Mouse (Mus musculus) olfactory bulb, adult 2 months (tissue): ENCODE measurements at regions not wholly inside any gene's neighbourhood (a gene's known extent, or its start where the extent isn't known, plus 50 kb on each side); places are given as distances from the start of the nearest gene placed in this dataset.
"Not testable (repeated sequence)": the region's sequence is repeated elsewhere in the genome, so short reads cannot be mapped to it uniquely, and the experiment has no call there.

Source experiments
- H3K27ac ChIP-seq: fragments of 200-500 bp; 2 replicates; pipeline ENCODE4 v1.5.1; 2012; ENCODE audit warnings: low read depth, low read length; ENCODE audit not compliant: insufficient read depth
- H3K4me1 ChIP-seq: fragments of 200-500 bp; 2 replicates; pipeline ENCODE4 v1.6.1; 2012; ENCODE audit warnings: low read length; ENCODE audit not compliant: control insufficient read depth, insufficient read depth
- H3K4me3 ChIP-seq: fragments of 200-500 bp; 2 replicates; pipeline ENCODE4 v1.5.1; 2012; ENCODE audit warnings: mild to moderate bottlenecking, low read depth, low read length, moderate library complexity; ENCODE audit not compliant: insufficient read depth
- CTCF ChIP-seq: fragments of 200-500 bp; IDR thresholded peaks from 2 replicates; pipeline ENCODE4 v1.5.1; 2012; ENCODE audit warnings: low read depth, mild to moderate bottlenecking, low read length, moderate library complexity; ENCODE audit not compliant: insufficient read depth
- POLR2A ChIP-seq: fragments of 200-500 bp; IDR thresholded peaks from 2 replicates; pipeline ENCODE4 v1.6.1; 2012; ENCODE audit warnings: mild to moderate bottlenecking, low read depth, low read length, moderate library complexity; ENCODE audit not compliant: insufficient read depth
- WGBS: fragments of 180-500 bp; shearing (Covaris S2); methylation state at CpG from one replicate; pipeline ENCODE4 v1.1.7; 2018; 5-methylcytosine and 5-hydroxymethylcytosine counted together

- 75% methylated on average over 3 of the region's 3 CpGs for WGBS
- Histone ChIP-seq H3K4me3 (no peak overlapping the region), H3K27ac (no peak overlapping the region), H3K4me1 (no peaks in the 10 kb centered on the region)
- no peak for TF ChIP-seq POLR2A
- no peak for TF ChIP-seq CTCF
Measured at GRCm38 (mm10) chr4:4306922-4307321, 229.6 kb upstream of the Sdr16c6 start.

- Histone ChIP-seq H3K4me1 (no peaks in the 10 kb centered on the region), H3K4me3 (no peak overlapping the region), H3K27ac (no peak overlapping the region)
- TF ChIP-seq POLR2A (no peak), CTCF (no peak)
Measured at GRCm38 (mm10) chr4:4305740-4306249, 228.5 kb upstream of the Sdr16c6 start.

- Histone ChIP-seq H3K4me1 (no peaks in the 10 kb centered on the region), H3K27ac (no peak overlapping the region), H3K4me3 (no peak overlapping the region)
- 81% methylated on average over 1 of the region's 1 CpGs for WGBS
- TF ChIP-seq CTCF (no peak), POLR2A (no peak)
Measured at GRCm38 (mm10) chr4:4304666-4305065, 227.3 kb upstream of the Sdr16c6 start.

GRCm38 (mm10) chr4:4300189-4300879 is 223.0 kb upstream of the Sdr16c6 start:
- H3K27ac ChIP-seq, result no peak overlapping the region
- no peak for TF ChIP-seq POLR2A
- TF ChIP-seq CTCF, result no peak
- H3K4me3 ChIP-seq, result no peak overlapping the region
- H3K4me1 ChIP-seq, result no peaks in the 10 kb centered on the region
- 87% methylated on average over 10 of the region's 10 CpGs for WGBS

GRCm38 (mm10) chr4:4299631-4300030 is 222.3 kb upstream of the Sdr16c6 start:
- no peak for TF ChIP-seq POLR2A
- TF ChIP-seq CTCF, result no peak
- H3K27ac ChIP-seq, result no peak overlapping the region
- H3K4me1 ChIP-seq, result no peaks in the 10 kb centered on the region
- 74% methylated on average over 1 of the region's 1 CpGs for WGBS
- H3K4me3 ChIP-seq, result no peak overlapping the region

GRCm38 (mm10) chr4:4249601-4250000 is 172.3 kb upstream of the Sdr16c6 start:
- Histone ChIP-seq H3K4me3 (no peak overlapping the region), H3K4me1 (no peaks in the 10 kb centered on the region), H3K27ac (no peak overlapping the region)
- TF ChIP-seq CTCF, result no peak
- no peak for TF ChIP-seq POLR2A
- WGBS, result 67% methylated on average over 2 of the region's 2 CpGs

- Histone ChIP-seq H3K27ac (no peak overlapping the region), H3K4me1 (no peaks in the 10 kb centered on the region), H3K4me3 (no peak overlapping the region)
- TF ChIP-seq POLR2A, result no peak
- 84% methylated on average over 4 of the region's 4 CpGs for WGBS
Measured at GRCm38 (mm10) chr4:4247669-4248068, 170.3 kb upstream of the Sdr16c6 start.

- not testable (repeated sequence) for H3K4me1 ChIP-seq, H3K27ac ChIP-seq, H3K4me3 ChIP-seq
- WGBS, result 85% methylated on average over 15 of the region's 15 CpGs
Measured at GRCm38 (mm10) chr4:4242306-4242980, 165.1 kb upstream of the Sdr16c6 start.

GRCm38 (mm10) chr4:4226209-4226608 is 148.9 kb upstream of the Sdr16c6 start:
- TF ChIP-seq CTCF, result no peak
- no peak for TF ChIP-seq POLR2A
- 33% methylated on average over 1 of the region's 1 CpGs for WGBS
- Histone ChIP-seq H3K27ac (no peak overlapping the region), H3K4me1 (no peaks in the 10 kb centered on the region), H3K4me3 (no peak overlapping the region)
